Mouse (Mus musculus) intestine, postnatal 0 days (tissue): ENCODE results near the gene Hist2h2ab. TPM values are rescaled to one million over a fixed set of nuclear protein-coding genes. Genes with fewer than 3 reads are reported as not detected.

Source experiments
- ATAC-seq: fragments of 200-750 bp; cut with Nextera tagmentation; 2 replicates; pipeline ENCODE4 v1.8.0; 2017; ENCODE audit warnings: mild to moderate bottlenecking, moderate TSS enrichment, moderate library complexity
- H3K27ac ChIP-seq: fragments of 300-500 bp; sonication (generic); 2 replicates; pipeline ENCODE4 v1.5.1; 2014; ENCODE audit warnings: mild to moderate bottlenecking, low read depth, low read length, moderate library complexity
- H3K27me3 ChIP-seq: fragments of 300-500 bp; sonication (generic); replicated peaks from 2 replicates; pipeline ENCODE4 v1.6.1; 2014; ENCODE audit warnings: low read length, mixed read lengths; ENCODE audit not compliant: control insufficient read depth, insufficient read depth
- H3K36me3 ChIP-seq: fragments of 300-500 bp; sonication (generic); 2 replicates; pipeline ENCODE4 v1.6.1; 2014; ENCODE audit warnings: mild to moderate bottlenecking, moderate library complexity; ENCODE audit not compliant: control insufficient read depth, insufficient read depth
- H3K4me1 ChIP-seq: fragments of 300-500 bp; sonication (generic); replicated peaks from 2 replicates; pipeline ENCODE4 v1.6.1; 2014; ENCODE audit warnings: antibody characterized with exemption, low read length, mixed read lengths; ENCODE audit not compliant: control insufficient read depth, insufficient read depth
- H3K4me2 ChIP-seq: fragments of 300-500 bp; sonication (generic); replicated peaks from 2 replicates; pipeline ENCODE4 v1.6.1; 2014; ENCODE audit warnings: low read depth, mild to moderate bottlenecking, moderate library complexity
- H3K4me3 ChIP-seq: fragments of 300-500 bp; sonication (generic); 2 replicates; pipeline ENCODE4 v1.5.1; 2014; ENCODE audit warnings: low read depth, low read length
- H3K9ac ChIP-seq: fragments of 300-500 bp; sonication (generic); 2 replicates; pipeline ENCODE4 v1.6.1; 2014; ENCODE audit warnings: mild to moderate bottlenecking, low read depth, low read length
- H3K9me3 ChIP-seq: fragments of 300-500 bp; sonication (generic); 2 replicates; pipeline ENCODE4 v1.6.1; 2016; ENCODE audit warnings: mixed run types; ENCODE audit not compliant: control insufficient read depth
- CTCF ChIP-seq: sonication (generic); IDR thresholded peaks from 2 replicates; pipeline ENCODE4 v1.5.1; 2016; ENCODE audit warnings: low read depth, mild to moderate bottlenecking, control low read depth, antibody characterized with exemption, moderate library complexity
- WGBS: fragments of 180-500 bp; shearing (Covaris S2); extraction: QIAGEN DNeasy Blood & Tissue Kit; methylation state at CpG from one replicate; pipeline ENCODE4 v1.1.7; 2014; 5-methylcytosine and 5-hydroxymethylcytosine counted together
- polyA plus RNA-seq: library from polyadenylated mRNA; unstranded; fragments of >200 nt; fragmentation: Nextera tagmentation; extraction: Ambion mirVana; gene quantifications from 2 replicates; pipeline ENCODE4 v1.2.1, GENCODE M21; 2015

The Hist2h2ab gene
- polyA plus RNA-seq = 0.42 TPM in 1 of 2 replicates, not detected in the other

DNA sequence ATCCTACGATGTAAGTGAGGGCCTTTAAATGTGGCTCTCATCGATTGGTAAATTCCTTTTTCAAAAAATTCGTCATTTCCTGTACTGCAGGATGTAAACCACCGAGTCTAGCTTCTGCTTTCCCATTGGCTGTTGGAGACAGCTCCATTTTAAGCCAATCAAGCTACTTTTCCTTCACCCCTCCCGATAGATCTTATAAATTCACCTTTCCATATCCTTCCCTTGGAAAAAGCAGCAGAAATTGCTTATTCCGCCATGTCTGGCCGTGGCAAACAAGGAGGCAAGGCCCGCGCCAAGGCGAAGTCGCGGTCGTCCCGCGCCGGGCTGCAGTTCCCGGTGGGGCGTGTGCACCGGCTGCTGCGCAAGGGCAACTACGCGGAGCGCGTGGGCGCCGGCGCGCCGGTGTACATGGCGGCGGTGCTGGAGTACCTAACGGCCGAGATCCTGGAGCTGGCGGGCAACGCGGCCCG is at the start of gene Hist2h2ab, which contains the start of gene Bola1:
Gene Hist2h2ab, plus strand, starts transcription at position 205 of the 470 bp plus-strand sequence.
Gene Bola1, minus strand, starts transcription at position 49 of the 470 bp plus-strand sequence.
- Histone ChIP-seq H3K27ac (peak within 1 kb of the TSS; percentile 92), H3K4me3 (peak within 1 kb of the TSS; percentile 59), H3K36me3 (no peaks in the 10 kb centered on the region), H3K9ac (peak within 1 kb of the TSS; percentile 70), H3K4me1 (peaks cover 3% of the 10 kb centered on the region; the same call in 1 of the 2 replicates), H3K27me3 (no peaks in the 10 kb centered on the region), H3K4me2 (peak within 1 kb of the TSS; percentile 76), H3K9me3 (no peaks in the 10 kb centered on the region)
- peak; percentile 79 for ATAC-seq
- WGBS = 1% methylated on average over 37 of the region's 37 CpGs
- no peak for TF ChIP-seq CTCF

DNA sequence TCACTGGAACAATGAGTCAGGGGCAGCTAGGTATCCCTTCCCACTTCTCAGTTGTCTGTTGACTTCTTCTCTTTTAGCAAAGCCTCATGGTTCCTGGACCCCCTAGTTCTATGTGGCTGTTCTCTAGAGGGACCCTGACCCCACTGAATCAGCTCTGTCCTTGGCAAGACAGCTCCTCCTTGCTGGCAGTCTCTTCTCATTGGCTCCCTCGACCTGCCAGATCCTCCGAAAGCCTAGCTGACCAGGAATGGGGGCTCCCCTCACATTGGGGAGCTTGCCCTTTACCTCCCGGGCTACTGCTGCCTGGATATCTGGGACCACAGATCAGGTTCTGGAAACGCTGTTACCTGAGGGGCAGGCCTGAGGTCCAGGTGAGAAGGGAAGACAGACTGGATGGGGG is 49.4 kb upstream of the Hist2h2ab start:
- peaks cover 6% of the 10 kb centered on the region; the same call in 1 of the 2 replicates for H3K4me1 ChIP-seq
- no peak overlapping the region for H3K4me3 ChIP-seq
- no peak for TF ChIP-seq CTCF
- H3K9ac ChIP-seq = no peak overlapping the region
- H3K36me3 ChIP-seq = peaks cover 40% of the 10 kb centered on the region
- peak overlapping the region; percentile 21 for H3K4me2 ChIP-seq
- no peak for ATAC-seq
- H3K27me3 ChIP-seq = no peaks in the 10 kb centered on the region
- no peaks in the 10 kb centered on the region for H3K9me3 ChIP-seq
- no peak overlapping the region for H3K27ac ChIP-seq
- 85% methylated on average over 4 of the region's 4 CpGs for WGBS

DNA sequence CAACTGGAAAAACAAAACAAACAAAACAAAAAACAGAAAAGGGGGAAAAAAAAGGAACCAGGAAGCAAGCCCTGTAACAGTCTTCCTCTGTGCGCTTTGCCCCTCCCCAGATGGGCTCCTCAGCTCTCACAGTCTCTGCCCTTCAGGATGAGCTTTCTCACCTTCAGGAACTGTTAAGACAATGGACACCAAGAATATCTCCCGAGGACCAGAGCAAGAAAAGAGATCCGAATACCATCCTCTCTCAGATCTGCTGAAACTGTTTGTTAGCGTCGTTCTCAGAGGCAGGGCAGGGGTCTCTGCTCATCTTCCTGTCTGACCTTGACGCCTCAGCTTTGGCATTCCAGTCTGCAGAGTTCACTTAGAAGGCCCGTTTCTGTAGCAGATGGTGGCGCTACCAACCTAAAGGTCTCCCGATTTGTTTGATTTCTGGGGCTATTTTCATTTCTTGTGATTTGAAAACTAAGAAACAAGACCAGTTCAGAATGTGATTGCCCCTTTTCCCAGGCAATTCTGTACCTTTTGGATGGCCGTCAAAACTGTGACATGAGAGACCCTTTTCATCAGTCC is 48.6 kb upstream of the Hist2h2ab start:
- no peaks in the 10 kb centered on the region for H3K27me3 ChIP-seq
- peak overlapping the region; percentile 90 for H3K4me2 ChIP-seq
- peak overlapping the region; percentile 76; the same call in 1 of the 2 replicates for H3K9ac ChIP-seq
- peak overlapping the region; percentile 79 for H3K4me3 ChIP-seq
- ATAC-seq = no peak
- no peaks in the 10 kb centered on the region for H3K9me3 ChIP-seq
- peaks cover 6% of the 10 kb centered on the region; the same call in 1 of the 2 replicates for H3K4me1 ChIP-seq
- no peak for TF ChIP-seq CTCF
- H3K36me3 ChIP-seq = peaks cover 43% of the 10 kb centered on the region
- H3K27ac ChIP-seq = peak overlapping the region; percentile 98
- WGBS = 49% methylated on average over 10 of the region's 10 CpGs

DNA sequence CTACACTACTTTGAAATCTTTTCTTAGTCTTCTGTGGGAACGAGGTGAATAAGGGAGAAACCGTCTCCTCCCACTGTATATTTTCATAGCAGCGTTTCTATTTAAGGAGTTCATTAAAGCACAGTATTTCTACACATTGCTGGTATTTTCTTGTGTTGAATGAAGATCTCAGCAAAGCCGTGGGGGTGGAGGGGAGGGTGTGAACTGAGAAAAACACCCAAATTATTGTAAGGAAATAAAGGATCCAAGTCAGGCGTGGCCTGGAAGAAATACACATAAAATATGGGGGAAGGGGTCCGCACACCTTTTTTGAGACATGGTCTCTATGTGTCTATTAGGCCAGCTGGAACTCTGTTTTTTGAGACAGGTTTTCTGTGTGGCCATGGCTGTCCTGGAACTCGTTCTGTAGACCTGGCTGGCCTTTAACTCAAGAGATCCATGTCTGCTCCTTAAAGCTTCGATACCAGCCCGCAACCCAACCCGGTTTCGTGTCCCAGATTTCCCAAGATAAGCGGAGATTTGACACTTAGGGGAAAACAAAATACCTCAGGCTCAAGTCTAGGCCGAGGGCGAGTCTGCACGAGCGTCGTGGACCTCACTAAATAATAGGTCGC is 48.0 kb upstream of the Hist2h2ab start:
- peaks cover 49% of the 10 kb centered on the region for H3K36me3 ChIP-seq
- H3K9me3 ChIP-seq = no peaks in the 10 kb centered on the region
- peak overlapping the region; percentile 90 for H3K4me2 ChIP-seq
- no peak for TF ChIP-seq CTCF
- H3K27me3 ChIP-seq = no peaks in the 10 kb centered on the region
- peak overlapping the region; percentile 79 for H3K4me3 ChIP-seq
- WGBS = 14% methylated on average over 18 of the region's 18 CpGs
- peak overlapping the region; percentile 76 for H3K9ac ChIP-seq
- peaks cover 6% of the 10 kb centered on the region; the same call in 1 of the 2 replicates for H3K4me1 ChIP-seq
- peak overlapping the region; percentile 98 for H3K27ac ChIP-seq
- ATAC-seq = peak; percentile 18; the same call in 1 of the 2 replicates

DNA sequence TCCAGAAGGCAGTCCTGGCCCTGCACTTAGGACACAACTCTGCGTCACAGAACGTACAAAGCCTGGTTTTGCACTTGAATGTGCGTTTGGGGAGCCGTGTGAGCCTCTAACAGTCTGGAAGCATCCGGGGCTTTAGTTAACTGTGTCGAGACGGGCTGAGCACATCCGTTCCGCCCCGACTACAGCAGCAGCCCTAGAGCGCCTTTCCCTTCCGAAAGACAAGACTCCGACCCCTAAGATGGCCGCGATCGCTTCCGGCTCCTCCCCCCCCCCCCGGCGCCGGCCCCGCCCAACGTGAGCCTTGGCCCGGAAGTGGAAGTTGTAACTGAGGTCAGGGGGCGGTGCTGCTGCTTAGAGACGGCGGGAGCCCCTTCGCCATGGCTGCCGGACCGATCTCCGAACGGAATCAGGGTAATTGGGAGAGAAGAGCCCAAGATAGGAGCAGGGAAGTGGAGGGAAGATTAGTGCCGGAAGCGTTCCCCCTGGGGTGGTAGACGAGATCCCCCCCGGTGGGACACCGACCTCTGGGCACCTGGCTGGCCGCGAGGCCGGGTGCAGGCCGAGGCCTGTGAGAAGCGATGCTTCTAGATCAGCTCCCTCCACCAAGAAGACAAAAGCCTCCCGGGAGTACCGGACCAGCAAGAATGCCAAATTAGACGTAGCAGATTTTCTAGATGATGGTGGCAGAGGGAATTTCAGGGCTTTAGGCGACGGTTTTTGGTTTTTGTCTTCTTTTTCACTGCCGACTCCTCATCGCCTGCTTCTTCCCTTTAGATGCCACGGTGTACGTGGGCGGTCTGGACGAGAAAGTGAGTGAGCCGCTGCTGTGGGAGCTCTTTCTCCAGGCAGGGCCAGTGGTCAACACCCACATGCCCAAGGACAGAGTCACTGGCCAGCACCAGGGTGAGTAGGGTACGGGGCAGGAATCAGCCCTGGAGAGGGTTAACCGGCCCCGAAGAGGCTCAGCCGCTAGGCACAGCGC is 47.2 kb upstream of the Hist2h2ab start, which contains the start of gene Sf3b4:
Gene Sf3b4, plus strand, starts transcription at position 136 of the 982 bp plus-strand sequence.
- no peaks in the 10 kb centered on the region for H3K9me3 ChIP-seq
- no peak for TF ChIP-seq CTCF
- H3K27ac ChIP-seq = peak within 1 kb of the TSS; percentile 98
- no peaks in the 10 kb centered on the region for H3K27me3 ChIP-seq
- ATAC-seq = peak; percentile 91
- H3K9ac ChIP-seq = peak within 1 kb of the TSS; percentile 76
- peak within 1 kb of the TSS; percentile 90 for H3K4me2 ChIP-seq
- WGBS = under 1% methylated on average over 57 of the region's 58 CpGs
- H3K36me3 ChIP-seq = peaks cover 51% of the 10 kb centered on the region
- H3K4me3 ChIP-seq = peak within 1 kb of the TSS; percentile 79
- peaks cover 6% of the 10 kb centered on the region; the same call in 1 of the 2 replicates for H3K4me1 ChIP-seq
